17 mouse cellular contexts compared by ENCODE assay signal in the genomic region with DNA sequence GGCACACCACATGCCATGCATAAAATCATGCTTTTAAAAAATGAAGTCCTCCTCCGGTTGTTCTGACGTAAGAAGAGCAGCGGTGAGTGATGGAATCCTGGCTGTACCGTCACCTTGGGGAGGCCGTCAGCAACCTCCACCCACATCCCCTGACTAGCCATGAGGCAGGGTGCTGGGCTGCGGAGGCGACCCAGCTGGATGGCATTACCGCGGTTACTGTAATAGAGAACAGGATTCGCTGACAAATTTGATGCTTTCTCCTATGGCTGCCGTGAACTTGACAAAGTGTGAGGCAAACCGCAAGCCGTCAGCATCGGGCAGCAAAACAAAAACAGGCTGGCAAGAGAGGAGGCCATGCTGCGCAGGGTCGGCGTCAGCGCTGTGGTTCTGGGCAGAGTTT.
DNase-seq lines count a peak whose midpoint lies in the region; ATAC-seq lines count a peak whose summit lies in the region.
"Had no signal": no experiment of that assay in that cellular context is flagged by ENCODE, and none has a peak within 500 bp of the region (broad histone marks: within the 10 kb centered on the region; RNA-seq: fewer than 3 reads in every experiment).

No protein-coding gene starts in this region.

- no peaks in the 10 kb centered on the region for H3K9me3 ChIP-seq in kidney, embryonic 14.5 days (ENCODE audit: control insufficient read depth, low read length)
- no peaks in the 10 kb centered on the region for H3K9me3 ChIP-seq in embryonic facial prominence, embryonic 10.5 days
- H3K9me3 ChIP-seq in limb, embryonic 12.5 days: no peaks in the 10 kb centered on the region
- H3K9me3 ChIP-seq: liver, embryonic 12.5 days; midbrain, embryonic 12.5 days had no signal

- H3K9ac ChIP-seq in kidney, embryonic 14.5 days (ENCODE audit: low read depth, low read length): no peak overlapping the region
- no peak overlapping the region for H3K9ac ChIP-seq in limb, embryonic 12.5 days (replicated peaks)
- H3K9ac ChIP-seq: hindbrain, embryonic 14.5 days; liver, embryonic 12.5 days; midbrain, embryonic 12.5 days had no signal

- H3K27me3 ChIP-seq in kidney, embryonic 14.5 days (ENCODE audit: control insufficient read depth, insufficient read depth, low read length): no peaks in the 10 kb centered on the region
- peaks cover 62% of the 10 kb centered on the region for H3K27me3 ChIP-seq in embryonic facial prominence, embryonic 10.5 days (replicated peaks; ENCODE audit: low read depth, poor library complexity, severe bottlenecking)
- H3K27me3 ChIP-seq in limb, embryonic 12.5 days: peaks cover 42% of the 10 kb centered on the region

- H3K4me1 ChIP-seq in kidney, embryonic 14.5 days (ENCODE audit: control insufficient read depth, insufficient read depth, low read length): peaks cover 8% of the 10 kb centered on the region; the same call in 1 of the 2 replicates
- peaks cover 57% of the 10 kb centered on the region for H3K4me1 ChIP-seq in embryonic facial prominence, embryonic 10.5 days
- H3K4me1 ChIP-seq in limb, embryonic 12.5 days (replicated peaks): peaks cover 24% of the 10 kb centered on the region
- H3K4me1 ChIP-seq: liver, embryonic 12.5 days had no signal

- no peaks in the 10 kb centered on the region for H3K36me3 ChIP-seq in kidney, embryonic 14.5 days (ENCODE audit: control insufficient read depth, insufficient read depth, low read length)
- no peaks in the 10 kb centered on the region for H3K36me3 ChIP-seq in embryonic facial prominence, embryonic 10.5 days (replicated peaks)
- no peaks in the 10 kb centered on the region for H3K36me3 ChIP-seq in limb, embryonic 12.5 days
- H3K36me3 ChIP-seq: liver, embryonic 12.5 days; midbrain, embryonic 12.5 days had no signal

- no peak for DNase-seq in kidney, postnatal 4 days
- DNase-seq in embryonic facial prominence, embryonic 10.5 days (ENCODE audit: low spot score): no peak
- DNase-seq in layer of hippocampus, adult 11-12 months (ENCODE audit: low spot score): peak; percentile 43
- DNase-seq in spleen, postnatal 10 days (ENCODE audit: low spot score in 2 of 2): no peak
- no peak for DNase-seq in cerebellum, adult 11-12 months
- DNase-seq: adrenal gland, postnatal 14 days; B cell, adult 2 months; cerebellum, postnatal 25 days; kidney, adult 8-10 months had no signal

- H3K27ac ChIP-seq in kidney, embryonic 14.5 days (ENCODE audit: low read depth, low read length): no peak overlapping the region
- peak overlapping the region; percentile 60 for H3K27ac ChIP-seq in embryonic facial prominence, embryonic 10.5 days (replicated peaks)
- no peak overlapping the region for H3K27ac ChIP-seq in limb, embryonic 12.5 days
- H3K27ac ChIP-seq: hindbrain, embryonic 14.5 days; liver, embryonic 12.5 days; midbrain, embryonic 12.5 days had no signal

- ATAC-seq in kidney, embryonic 14.5 days (ENCODE audit: low FRiP score, low TSS enrichment): 0 out of 2 replicates have a peak, but pooled peaks have one; percentile 14
- ATAC-seq in limb, embryonic 12.5 days (ENCODE audit: insufficient number of reproducible peaks, insufficient read depth, low FRiP score, low TSS enrichment, low read depth): no peak
- no peak for ATAC-seq in monocyte, adult 5-6 weeks (replicated peaks; ENCODE audit: insufficient number of reproducible peaks, low FRiP score, low TSS enrichment, poor library complexity, severe bottlenecking)
- ATAC-seq: liver, embryonic 12.5 days; lung, postnatal 0 days had no signal

- WGBS in kidney, embryonic 14.5 days: 73% methylated on average over 18 of the region's 18 CpGs
- WGBS in embryonic facial prominence, embryonic 10.5 days: 82% methylated on average over 18 of the region's 18 CpGs
- WGBS in limb, embryonic 12.5 days: 77% methylated on average over 18 of the region's 18 CpGs

- H3K4me2 ChIP-seq in kidney, embryonic 14.5 days (replicated peaks; ENCODE audit: low read depth, low read length): no peak overlapping the region
- H3K4me2 ChIP-seq in limb, embryonic 12.5 days: 0 out of 2 replicates have a peak overlapping the region, but pooled peaks have one; percentile 8
- H3K4me2 ChIP-seq: hindbrain, embryonic 14.5 days; liver, embryonic 12.5 days; midbrain, embryonic 12.5 days had no signal

- H3K4me3 ChIP-seq in kidney, embryonic 14.5 days (ENCODE audit: low read length): no peak overlapping the region
- H3K4me3 ChIP-seq in embryonic facial prominence, embryonic 10.5 days: no peak overlapping the region
- H3K4me3 ChIP-seq in limb, embryonic 12.5 days (replicated peaks): no peak overlapping the region
- H3K4me3 ChIP-seq: erythroblast, embryonic 14.5 days; liver, embryonic 12.5 days; midbrain, embryonic 12.5 days had no signal
